25 mouse cellular contexts compared by ENCODE assay signal in the genomic region with DNA sequence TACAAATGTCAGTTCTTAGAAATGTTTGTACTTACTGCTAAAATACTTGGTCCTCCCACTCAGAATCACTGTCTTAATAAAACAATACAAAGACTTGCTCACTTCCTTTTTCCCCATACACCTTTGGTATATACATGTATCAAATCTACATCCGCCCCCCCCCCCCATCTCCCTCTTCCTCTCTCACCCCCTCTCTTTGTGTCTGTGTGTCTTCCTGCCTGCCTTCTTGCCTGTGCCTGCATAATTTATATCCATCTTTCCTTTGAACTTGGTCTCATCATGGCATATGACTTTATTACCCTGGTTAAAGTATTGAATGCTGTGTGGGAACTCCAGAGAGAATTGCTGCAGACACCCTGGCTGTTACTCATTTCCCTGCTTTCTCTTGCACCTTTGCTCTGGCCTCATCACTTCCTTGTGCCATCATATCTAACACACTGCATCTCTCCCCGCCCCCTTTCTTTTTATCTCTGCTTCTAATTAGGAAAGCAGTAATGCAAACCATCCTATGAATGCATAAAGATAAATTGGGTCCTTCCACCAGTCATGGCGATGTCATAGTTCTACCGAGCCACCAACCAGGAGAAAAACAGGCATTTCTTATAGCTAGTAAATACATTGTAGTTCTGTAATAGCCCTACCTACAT.
A peak's percentile ranks its signal among the peaks of the same experiment; 100 is the strongest.
DNase-seq lines count a peak whose midpoint lies in the region; ATAC-seq lines count a peak whose summit lies in the region.
"Had no signal": no experiment of that assay in that cellular context is flagged by ENCODE, and none has a peak within 500 bp of the region (broad histone marks: within the 10 kb centered on the region; RNA-seq: fewer than 3 reads in every experiment).

No protein-coding gene starts in this region.

- H3K27ac ChIP-seq in heart, embryonic 10.5 days = no peak overlapping the region
- no peak overlapping the region for H3K27ac ChIP-seq in midbrain, embryonic 11.5 days (ENCODE audit: low read depth, low read length)
- no peak overlapping the region for H3K27ac ChIP-seq in midbrain, embryonic 10.5 days (replicated peaks)
- no peak overlapping the region for H3K27ac ChIP-seq in intestine, embryonic 16.5 days (ENCODE audit: low read length)
- H3K27ac ChIP-seq: forebrain, embryonic 10.5 days; heart, embryonic 13.5 days; hindbrain, postnatal 0 days; limb, embryonic 12.5 days; neural tube, embryonic 15.5 days had no signal

- H3K4me2 ChIP-seq in midbrain, embryonic 11.5 days = no peak overlapping the region
- H3K4me2 ChIP-seq in intestine, embryonic 16.5 days (ENCODE audit: low read depth, low read length) = no peak overlapping the region
- H3K4me2 ChIP-seq: heart, embryonic 13.5 days; limb, embryonic 12.5 days; neural tube, embryonic 15.5 days had no signal

- no peak for ATAC-seq in midbrain, embryonic 11.5 days (ENCODE audit: low FRiP score)
- ATAC-seq in intestine, embryonic 16.5 days = peak; percentile 36; the same call in 1 of the 2 replicates
- ATAC-seq in megakaryocyte-erythroid progenitor cell, adult 5-6 weeks (replicated peaks; ENCODE audit: low FRiP score, low TSS enrichment, poor library complexity, severe bottlenecking) = no peak
- ATAC-seq: forebrain, embryonic 16.5 days; hindbrain, postnatal 0 days had no signal

- no peaks in the 10 kb centered on the region for H3K36me3 ChIP-seq in heart, embryonic 10.5 days
- no peaks in the 10 kb centered on the region for H3K36me3 ChIP-seq in midbrain, embryonic 11.5 days (ENCODE audit: control insufficient read depth, insufficient read depth, low read length)
- H3K36me3 ChIP-seq in midbrain, embryonic 10.5 days = no peaks in the 10 kb centered on the region
- H3K36me3 ChIP-seq in intestine, embryonic 16.5 days (ENCODE audit: control insufficient read depth, insufficient read depth, low read length) = no peaks in the 10 kb centered on the region
- H3K36me3 ChIP-seq: forebrain, embryonic 10.5 days; heart, embryonic 13.5 days; limb, embryonic 12.5 days; neural tube, embryonic 15.5 days had no signal

- peaks cover 3% of the 10 kb centered on the region; the same call in 1 of the 2 replicates for H3K4me1 ChIP-seq in heart, embryonic 10.5 days
- H3K4me1 ChIP-seq in midbrain, embryonic 11.5 days (ENCODE audit: control insufficient read depth, insufficient read depth, low read length) = no peaks in the 10 kb centered on the region
- H3K4me1 ChIP-seq in midbrain, embryonic 10.5 days = no peaks in the 10 kb centered on the region
- no peaks in the 10 kb centered on the region for H3K4me1 ChIP-seq in intestine, embryonic 16.5 days (ENCODE audit: control insufficient read depth, insufficient read depth, low read length)
- H3K4me1 ChIP-seq: neural tube, embryonic 15.5 days had no signal

- no peaks in the 10 kb centered on the region for H3K27me3 ChIP-seq in heart, embryonic 10.5 days (ENCODE audit: insufficient read depth, poor library complexity, severe bottlenecking)
- H3K27me3 ChIP-seq in midbrain, embryonic 11.5 days (ENCODE audit: control insufficient read depth, insufficient read depth, low read length) = no peaks in the 10 kb centered on the region
- no peaks in the 10 kb centered on the region for H3K27me3 ChIP-seq in midbrain, embryonic 10.5 days (ENCODE audit: low read depth, poor library complexity, severe bottlenecking)
- H3K27me3 ChIP-seq in intestine, embryonic 16.5 days (replicated peaks; ENCODE audit: control insufficient read depth, insufficient read depth, low read length) = no peaks in the 10 kb centered on the region
- H3K27me3 ChIP-seq: heart, embryonic 13.5 days; limb, embryonic 12.5 days; neural tube, embryonic 15.5 days had no signal

- no peaks in the 10 kb centered on the region for H3K9me3 ChIP-seq in heart, embryonic 10.5 days
- H3K9me3 ChIP-seq in midbrain, embryonic 11.5 days (ENCODE audit: control insufficient read depth, low read length) = no peaks in the 10 kb centered on the region
- no peaks in the 10 kb centered on the region for H3K9me3 ChIP-seq in midbrain, embryonic 10.5 days (replicated peaks)
- H3K9me3 ChIP-seq in intestine, embryonic 16.5 days (ENCODE audit: control insufficient read depth, low read length) = no peaks in the 10 kb centered on the region
- H3K9me3 ChIP-seq: forebrain, embryonic 10.5 days; heart, embryonic 13.5 days; limb, embryonic 12.5 days; neural tube, embryonic 15.5 days had no signal

- H3K9ac ChIP-seq in midbrain, embryonic 11.5 days (ENCODE audit: low read length) = no peak overlapping the region
- H3K9ac ChIP-seq in intestine, embryonic 16.5 days (ENCODE audit: low read depth, low read length) = no peak overlapping the region
- H3K9ac ChIP-seq: heart, embryonic 13.5 days; limb, embryonic 12.5 days; neural tube, embryonic 15.5 days had no signal

- 72% methylated on average over 4 of the region's 4 CpGs for whole genome bisulfite sequencing in heart, embryonic 10.5 days
- WGBS in midbrain, embryonic 11.5 days = 91% methylated on average over 4 of the region's 4 CpGs
- WGBS in midbrain, embryonic 10.5 days = 85% methylated on average over 4 of the region's 4 CpGs
- WGBS in intestine, embryonic 16.5 days = 78% methylated on average over 4 of the region's 4 CpGs

- H3K4me3 ChIP-seq in heart, embryonic 10.5 days = no peak overlapping the region
- no peak overlapping the region for H3K4me3 ChIP-seq in midbrain, embryonic 11.5 days (ENCODE audit: low read depth, low read length)
- H3K4me3 ChIP-seq in midbrain, embryonic 10.5 days = no peak overlapping the region
- no peak overlapping the region for H3K4me3 ChIP-seq in intestine, embryonic 16.5 days (ENCODE audit: low read length)
- H3K4me3 ChIP-seq: forebrain, embryonic 10.5 days; heart, embryonic 13.5 days; limb, embryonic 12.5 days; neural tube, embryonic 15.5 days had no signal

- DNase-seq in heart, adult 11 months = peak; percentile 15
- no peak for DNase-seq in heart, embryonic 10.5 days (ENCODE audit: low spot score)
- DNase-seq in midbrain, embryonic 11.5 days (ENCODE audit: low spot score, missing footprints) = peak; percentile 69
- no peak for DNase-seq in midbrain, embryonic 10.5 days (ENCODE audit: low spot score)
- DNase-seq in retina, postnatal 1 day = no peak
- DNase-seq: adrenal gland, adult 8-10 months; cerebellum, adult 11-12 months; cerebellum, postnatal 10 days; gastrocnemius, postnatal 14 days; heart, adult 18-20 months; heart, postnatal 14 days; kidney, adult 9 months; kidney, postnatal 25 days; layer of hippocampus, postnatal 36 days; lung, adult 18-20 months; lung, postnatal 14 days; spleen, adult 18-20 months had no signal

Comparison
In these comparisons a context has a peak if more than half of its experiments do, and no peak if none do; other contexts are left out.
1. DNase-seq: peak in heart, adult 11 months (single experiment) and midbrain, embryonic 11.5 days (single experiment); none in heart, embryonic 10.5 days (single experiment), midbrain, embryonic 10.5 days (single experiment) and retina, postnatal 1 day (single experiment).